Mouse (Mus musculus) embryonic facial prominence, embryonic 15.5 days (tissue): ENCODE data around the gene U2surp. TPM values are rescaled to one million over a fixed set of nuclear protein-coding genes. Genes with fewer than 3 reads are reported as not detected.

Source experiments
- ATAC-seq: fragments of 200-750 bp; cut with Nextera tagmentation; 2 replicates; pipeline ENCODE4 v1.8.0; 2017; ENCODE audit warnings: low read depth, moderate TSS enrichment; ENCODE audit not compliant: insufficient number of reproducible peaks, low FRiP score, low TSS enrichment
- H3K27ac ChIP-seq: fragments of 300-500 bp; sonication (generic); replicated peaks from 2 replicates; pipeline ENCODE4 v1.5.1; 2015; ENCODE audit warnings: mild to moderate bottlenecking, inconsistent platforms
- H3K27me3 ChIP-seq: fragments of 300-500 bp; sonication (generic); 2 replicates; pipeline ENCODE4 v1.6.1; 2015; ENCODE audit warnings: inconsistent platforms
- H3K36me3 ChIP-seq: fragments of 300-500 bp; sonication (generic); 2 replicates; pipeline ENCODE4 v1.6.1; 2015; ENCODE audit warnings: mild to moderate bottlenecking, inconsistent platforms
- H3K4me1 ChIP-seq: fragments of 300-500 bp; sonication (generic); 2 replicates; pipeline ENCODE4 v1.6.1; 2015; ENCODE audit warnings: inconsistent platforms
- H3K4me2 ChIP-seq: fragments of 300-500 bp; sonication (generic); replicated peaks from 2 replicates; pipeline ENCODE4 v1.6.1; 2015; ENCODE audit warnings: mild to moderate bottlenecking, inconsistent platforms
- H3K4me3 ChIP-seq: fragments of 300-500 bp; sonication (generic); replicated peaks from 2 replicates; pipeline ENCODE4 v1.5.1; 2015; ENCODE audit warnings: mild to moderate bottlenecking, inconsistent platforms
- H3K9ac ChIP-seq: fragments of 300-500 bp; sonication (generic); 2 replicates; pipeline ENCODE4 v1.6.1; 2015; ENCODE audit warnings: inconsistent platforms
- H3K9me3 ChIP-seq: fragments of 300-500 bp; sonication (generic); replicated peaks from 2 replicates; pipeline ENCODE4 v1.6.1; 2016; ENCODE audit warnings: inconsistent platforms
- WGBS: fragments of 180-500 bp; shearing (Covaris S2); methylation state at CpG from one replicate; pipeline ENCODE4 v1.1.7; 2015; 5-methylcytosine and 5-hydroxymethylcytosine counted together
- polyA plus RNA-seq: library from polyadenylated mRNA; unstranded; fragments of >200 nt; fragmentation: Nextera tagmentation; extraction: Ambion mirVana; gene quantifications from 2 replicates; pipeline ENCODE4 v1.2.1, GENCODE M21; 2015

U2surp gene
- polyA plus RNA-seq, 1 experiment from 2014 or later, result 132 TPM

DNA sequence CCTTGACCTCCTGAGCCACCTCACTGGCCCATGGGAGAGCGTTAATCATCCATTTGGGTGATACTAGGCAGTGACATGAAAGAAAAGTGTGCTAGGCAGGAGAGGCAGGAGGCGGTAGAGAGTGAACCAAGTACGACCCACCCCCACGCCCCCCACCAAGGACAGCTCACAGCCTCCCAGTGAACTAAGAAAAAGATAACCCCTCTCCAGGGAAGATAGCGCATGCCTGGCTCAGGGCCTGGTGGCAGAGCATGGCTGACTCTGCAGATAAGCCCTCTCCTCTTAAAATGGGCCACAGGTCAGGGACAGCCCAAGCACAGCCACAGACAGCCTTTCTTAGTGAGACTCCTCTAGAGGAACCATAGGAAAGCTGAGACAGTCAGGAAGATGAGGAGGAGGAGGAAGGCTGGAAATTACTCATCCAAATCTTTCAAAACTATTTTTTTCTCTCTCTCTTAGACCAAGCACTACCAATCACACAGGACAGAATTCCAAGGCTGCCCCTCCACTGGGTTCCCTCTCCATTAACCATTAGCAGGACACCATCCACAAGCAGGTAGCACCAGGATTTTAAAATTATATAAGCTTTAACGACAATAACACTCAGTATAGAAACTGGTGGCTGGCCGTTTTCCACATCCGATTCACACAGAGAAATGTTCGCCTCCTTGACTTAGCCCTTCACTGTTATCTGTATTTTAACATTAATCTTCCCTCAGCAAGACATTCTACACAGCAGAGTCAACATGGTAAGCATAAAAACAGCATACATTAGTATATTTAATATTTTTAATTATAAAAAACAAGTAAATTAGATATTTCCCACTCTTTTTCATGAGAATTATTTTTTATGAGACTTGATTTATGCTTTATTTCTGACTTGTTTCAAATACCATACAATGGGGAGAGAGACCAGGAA is 39.3 kb upstream of the U2surp start:
- 73% methylated on average over 9 of the region's 9 CpGs for WGBS
- H3K4me2 ChIP-seq, result no peak overlapping the region
- no peaks in the 10 kb centered on the region for H3K4me1 ChIP-seq
- no peak overlapping the region for H3K4me3 ChIP-seq
- peaks cover 9% of the 10 kb centered on the region for H3K27me3 ChIP-seq
- H3K9ac ChIP-seq, result no peak overlapping the region
- no peaks in the 10 kb centered on the region for H3K9me3 ChIP-seq
- H3K36me3 ChIP-seq, result no peaks in the 10 kb centered on the region
- no peak overlapping the region for H3K27ac ChIP-seq
- no peak for ATAC-seq

DNA sequence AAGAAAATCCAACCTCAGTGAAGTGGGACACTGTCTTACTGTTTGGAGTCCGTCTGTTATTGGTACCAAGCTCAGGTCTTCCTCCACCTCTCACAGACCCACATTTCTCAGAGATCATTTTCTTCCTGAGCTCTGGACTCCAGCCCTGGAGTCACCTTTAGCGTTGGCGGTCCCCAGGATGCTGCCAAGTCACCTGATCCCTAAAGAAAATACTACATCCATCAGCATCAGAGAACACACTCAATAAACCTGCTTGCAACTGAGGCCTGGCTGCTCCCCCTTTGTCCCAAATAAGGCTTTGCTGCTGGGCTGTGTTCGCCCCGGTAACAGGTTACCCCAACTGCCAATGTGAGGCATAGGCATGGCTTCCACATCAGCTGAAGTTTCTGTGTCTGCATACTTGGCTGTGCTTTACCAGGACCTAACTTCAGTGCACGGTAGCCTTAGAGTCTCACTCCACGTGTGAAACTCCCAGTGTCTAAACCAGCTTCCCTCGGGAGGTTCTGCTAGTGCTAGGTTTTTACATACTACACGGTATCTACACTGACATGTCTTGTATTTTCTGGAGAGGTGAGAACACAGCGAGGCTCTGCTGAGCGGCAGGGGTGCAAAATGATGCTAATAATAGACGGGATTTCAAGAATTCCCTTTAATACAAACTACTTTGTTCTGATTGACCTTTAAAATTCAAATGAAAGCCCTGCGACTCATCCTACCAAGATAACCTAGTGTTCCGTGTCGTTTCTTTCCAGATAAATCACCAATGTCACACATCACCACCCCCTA is 38.0 kb upstream of the U2surp start:
- no peak overlapping the region for H3K4me2 ChIP-seq
- no peak for ATAC-seq
- no peak overlapping the region for H3K4me3 ChIP-seq
- H3K9ac ChIP-seq, result no peak overlapping the region
- no peaks in the 10 kb centered on the region for H3K36me3 ChIP-seq
- WGBS, result 77% methylated on average over 15 of the region's 15 CpGs
- H3K27ac ChIP-seq, result no peak overlapping the region
- no peaks in the 10 kb centered on the region for H3K9me3 ChIP-seq
- no peaks in the 10 kb centered on the region; the same call in 1 of the 2 replicates for H3K27me3 ChIP-seq
- H3K4me1 ChIP-seq, result no peaks in the 10 kb centered on the region

DNA sequence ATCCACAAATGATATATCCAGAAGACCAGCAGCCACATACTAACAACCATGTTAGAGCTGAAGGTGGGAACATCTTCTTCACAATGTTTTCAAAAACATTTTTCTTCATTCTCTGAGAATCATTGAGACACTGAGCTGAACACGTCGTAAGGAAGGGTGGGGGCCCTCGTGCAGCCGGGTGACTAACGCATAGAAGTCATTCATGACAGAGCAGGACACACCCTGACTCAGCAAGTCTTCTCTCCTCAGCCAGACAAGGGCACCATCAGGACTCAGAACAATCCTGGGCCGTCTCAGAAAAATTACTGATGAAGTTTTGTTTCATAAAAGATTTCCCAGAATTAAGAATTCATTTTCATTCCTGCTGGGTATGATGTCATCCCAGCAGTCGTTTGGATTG is 34.9 kb upstream of the U2surp start:
- Histone ChIP-seq H3K36me3 (no peaks in the 10 kb centered on the region), H3K4me1 (no peaks in the 10 kb centered on the region), H3K9ac (no peak overlapping the region), H3K27ac (no peak overlapping the region), H3K9me3 (no peaks in the 10 kb centered on the region), H3K4me2 (no peak overlapping the region), H3K27me3 (no peaks in the 10 kb centered on the region), H3K4me3 (no peak overlapping the region)
- ATAC-seq, result no peak
- 43% methylated on average over 7 of the region's 7 CpGs for WGBS

DNA sequence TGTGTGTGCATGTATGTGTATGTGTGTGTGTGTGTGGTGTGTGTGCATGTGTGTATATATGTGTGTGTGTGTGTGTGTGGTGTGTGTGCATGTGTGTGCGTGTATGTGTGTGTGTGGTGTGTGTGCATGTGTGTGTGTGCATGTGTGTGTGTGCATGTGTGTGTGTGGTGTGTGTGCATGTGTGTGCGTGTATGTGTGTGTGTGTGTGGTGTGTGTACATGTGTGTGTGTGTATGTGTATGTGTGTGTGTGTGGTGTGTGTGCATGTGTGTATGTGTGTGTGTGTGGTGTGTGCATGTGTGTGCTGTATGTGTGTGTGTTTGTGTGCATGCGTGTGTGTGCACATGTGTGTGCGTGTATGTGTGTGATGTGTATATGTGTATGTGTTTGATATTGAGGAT is 32.8 kb upstream of the U2surp start:
- no peak overlapping the region for H3K27ac ChIP-seq
- H3K4me3 ChIP-seq, result no peak overlapping the region
- 91% methylated on average over 4 of the region's 4 CpGs for WGBS
- ATAC-seq, result no peak
- H3K4me1 ChIP-seq, result no peaks in the 10 kb centered on the region
- H3K4me2 ChIP-seq, result no peak overlapping the region
- H3K27me3 ChIP-seq, result no peaks in the 10 kb centered on the region
- no peaks in the 10 kb centered on the region for H3K36me3 ChIP-seq
- no peak overlapping the region for H3K9ac ChIP-seq
- H3K9me3 ChIP-seq, result no peaks in the 10 kb centered on the region

DNA sequence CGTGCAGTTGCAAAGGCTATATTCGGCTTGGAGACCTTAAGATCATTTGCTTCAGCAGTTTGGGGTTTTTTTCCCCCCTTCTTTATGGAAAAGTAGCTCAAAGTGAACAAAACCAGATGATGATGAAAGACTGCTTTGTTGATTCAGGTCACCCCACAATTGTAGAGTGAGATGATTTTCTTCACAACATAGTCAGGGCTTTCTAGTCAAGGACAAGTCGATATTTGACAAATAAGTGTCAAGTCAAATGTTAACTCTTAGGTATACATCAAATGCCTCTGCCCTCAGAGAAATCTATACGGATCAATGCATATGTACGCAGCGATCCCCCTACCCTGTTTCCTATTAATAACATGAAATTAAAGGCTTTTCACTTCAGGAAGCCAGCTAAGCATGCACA is 30.7 kb upstream of the U2surp start:
- Histone ChIP-seq H3K36me3 (no peaks in the 10 kb centered on the region), H3K4me3 (no peak overlapping the region), H3K9me3 (no peaks in the 10 kb centered on the region), H3K9ac (no peak overlapping the region), H3K27me3 (no peaks in the 10 kb centered on the region), H3K4me1 (no peaks in the 10 kb centered on the region), H3K27ac (no peak overlapping the region), H3K4me2 (no peak overlapping the region)
- whole genome bisulfite sequencing, result 61% methylated on average over 6 of the region's 6 CpGs
- no peak for ATAC-seq

DNA sequence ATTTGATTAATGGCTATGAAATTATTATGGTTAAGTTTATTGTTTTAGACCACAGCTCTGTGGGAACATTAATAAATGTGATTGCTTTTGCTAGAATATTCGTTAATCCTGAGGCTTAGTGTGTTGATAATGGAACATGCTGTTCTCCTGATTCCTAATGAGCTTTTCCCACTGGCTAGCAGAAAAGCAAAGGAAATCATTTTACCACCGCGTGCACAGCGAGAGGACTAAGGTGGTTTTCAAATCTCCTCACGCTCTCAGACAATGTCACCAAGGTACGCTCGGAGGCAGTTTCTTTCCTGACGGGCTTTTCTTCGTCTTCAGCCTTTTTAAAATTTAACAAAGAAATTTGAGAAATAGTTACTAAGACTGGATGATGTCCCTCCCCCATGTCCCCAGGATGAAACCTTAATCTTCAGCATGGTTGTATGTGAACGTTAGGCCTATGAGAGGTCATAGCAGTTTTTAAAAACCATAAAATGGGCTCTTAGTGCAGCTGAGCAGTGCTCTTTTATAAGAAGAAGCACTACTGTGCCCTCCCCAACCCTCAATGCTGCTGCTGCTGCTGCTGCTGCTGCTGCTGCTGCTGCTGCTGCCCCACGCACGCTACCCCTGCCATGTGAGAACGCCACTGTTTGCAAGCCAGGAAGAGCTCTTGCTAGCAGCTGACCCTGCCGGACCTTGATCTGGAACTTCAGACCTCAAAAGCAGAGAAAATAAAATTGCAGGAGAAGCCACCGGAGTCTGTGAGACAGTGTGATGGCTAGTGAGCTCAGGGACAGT is 30.0 kb upstream of the U2surp start:
- no peaks in the 10 kb centered on the region for H3K27me3 ChIP-seq
- H3K9ac ChIP-seq, result no peak overlapping the region
- no peak overlapping the region for H3K4me3 ChIP-seq
- no peak overlapping the region for H3K27ac ChIP-seq
- no peak overlapping the region for H3K4me2 ChIP-seq
- ATAC-seq, result no peak
- no peaks in the 10 kb centered on the region for H3K36me3 ChIP-seq
- no peaks in the 10 kb centered on the region for H3K4me1 ChIP-seq
- H3K9me3 ChIP-seq, result no peaks in the 10 kb centered on the region
- WGBS, result 71% methylated on average over 15 of the region's 15 CpGs

DNA sequence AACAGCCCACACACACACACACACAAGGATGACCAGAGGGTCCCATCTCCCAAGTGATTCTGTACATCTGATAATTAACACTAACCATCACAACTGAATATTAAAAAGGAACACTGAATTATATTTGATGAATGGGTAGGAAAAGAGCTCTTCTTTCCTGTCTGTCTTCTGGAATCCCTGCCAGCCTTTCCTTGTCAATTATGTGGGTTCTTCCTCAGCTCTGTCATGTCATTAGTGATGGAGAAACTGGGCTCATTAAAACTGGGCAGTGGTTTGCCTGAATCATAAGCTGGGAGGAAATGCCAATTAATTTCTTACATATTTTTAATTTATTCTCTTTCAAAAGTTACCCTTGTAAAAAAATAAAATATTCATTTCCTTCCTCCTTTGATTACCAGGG is 29.4 kb upstream of the U2surp start:
- Histone ChIP-seq H3K27me3 (no peaks in the 10 kb centered on the region), H3K9ac (no peak overlapping the region)
- no peak for ATAC-seq

DNA sequence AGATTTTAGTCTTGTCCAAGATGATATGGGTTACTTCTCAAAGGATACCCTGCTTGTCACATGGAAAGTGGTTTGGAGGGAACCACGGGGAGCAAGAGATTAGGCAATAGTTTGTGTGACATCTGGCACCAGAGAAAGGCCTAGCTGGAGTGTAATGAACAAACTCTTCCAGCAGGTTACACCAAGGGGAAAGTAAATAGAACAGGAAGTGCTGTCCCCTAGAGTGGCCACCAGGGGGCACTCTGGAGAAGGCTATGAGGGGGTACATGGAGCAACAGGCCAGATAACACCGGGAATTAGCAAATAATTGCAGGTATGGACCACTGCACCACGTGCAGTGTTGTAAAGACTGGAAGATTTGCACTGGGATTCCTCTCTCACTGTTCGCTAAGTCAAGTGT is 28.7 kb upstream of the U2surp start:
- Histone ChIP-seq H3K27me3 (no peaks in the 10 kb centered on the region), H3K9ac (no peak overlapping the region), H3K4me2 (no peak overlapping the region), H3K4me1 (no peaks in the 10 kb centered on the region), H3K4me3 (no peak overlapping the region), H3K9me3 (no peaks in the 10 kb centered on the region), H3K36me3 (no peaks in the 10 kb centered on the region), H3K27ac (no peak overlapping the region)
- WGBS, result 64% methylated on average over 4 of the region's 4 CpGs
- no peak for ATAC-seq

More for the DNA sequence above, 29.4 kb upstream of the U2surp start:
- no peaks in the 10 kb centered on the region for H3K9me3 ChIP-seq
- no peaks in the 10 kb centered on the region for H3K36me3 ChIP-seq
- H3K4me3 ChIP-seq, result no peak overlapping the region
- no peaks in the 10 kb centered on the region for H3K4me1 ChIP-seq
- no peak overlapping the region for H3K27ac ChIP-seq
- H3K4me2 ChIP-seq, result no peak overlapping the region

DNA sequence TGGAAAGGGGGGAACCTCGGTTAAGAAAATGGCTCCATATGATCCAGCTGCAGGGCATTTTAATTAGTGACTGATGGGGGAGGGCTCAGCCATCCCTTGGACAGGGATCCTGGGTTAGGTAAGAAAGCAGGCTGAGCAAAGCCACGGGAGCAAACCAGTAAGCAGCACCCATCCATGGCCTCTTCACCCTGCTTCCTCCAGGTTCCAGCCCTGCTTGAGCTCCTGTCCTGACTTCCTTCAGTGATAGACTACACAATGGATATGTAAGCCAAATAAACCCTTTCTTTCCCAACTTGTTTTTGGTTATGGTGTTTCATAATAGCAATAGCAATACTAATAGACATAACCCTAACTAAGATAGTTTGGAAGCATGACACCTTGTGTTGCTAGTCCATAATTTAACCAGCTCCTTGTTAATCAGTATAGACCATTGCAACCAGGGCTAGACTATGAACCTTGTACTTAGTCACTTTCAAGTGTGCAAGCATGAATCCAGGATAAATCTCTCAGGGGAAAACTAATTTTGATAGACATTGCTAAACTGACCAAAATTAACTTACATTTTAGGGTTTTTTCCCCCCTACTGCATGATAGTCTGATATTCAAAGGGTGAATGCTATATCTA is 27.5 kb upstream of the U2surp start:
- no peak overlapping the region for H3K9ac ChIP-seq
- 42% methylated on average over 2 of the region's 2 CpGs for WGBS
- no peaks in the 10 kb centered on the region for H3K36me3 ChIP-seq
- no peak overlapping the region for H3K4me3 ChIP-seq
- H3K27ac ChIP-seq, result no peak overlapping the region
- no peak overlapping the region for H3K4me2 ChIP-seq
- H3K4me1 ChIP-seq, result no peaks in the 10 kb centered on the region
- ATAC-seq, result no peak
- no peaks in the 10 kb centered on the region for H3K9me3 ChIP-seq
- no peaks in the 10 kb centered on the region for H3K27me3 ChIP-seq

DNA sequence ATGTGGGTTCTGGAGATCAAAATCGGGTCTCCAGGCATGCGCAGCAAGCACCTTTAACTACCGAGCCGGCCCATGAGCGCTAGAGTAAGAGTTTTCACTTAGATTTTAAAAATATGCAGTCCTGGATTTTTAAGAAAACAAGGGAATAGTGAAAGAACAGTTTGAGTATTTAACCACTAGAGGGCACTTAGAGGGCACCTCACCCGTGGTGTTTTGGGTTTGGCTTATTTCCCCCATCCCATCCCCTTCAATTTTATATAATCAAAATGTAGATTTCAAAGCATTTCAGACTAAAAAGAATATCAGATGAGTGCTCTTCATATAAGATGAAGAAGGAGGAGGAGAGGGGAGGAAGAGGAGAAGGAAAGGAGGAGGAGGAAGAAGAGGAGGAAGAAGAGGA is 22.0 kb upstream of the U2surp start:
- 33% methylated on average over 6 of the region's 6 CpGs for WGBS
- Histone ChIP-seq H3K4me1 (no peaks in the 10 kb centered on the region), H3K27me3 (no peaks in the 10 kb centered on the region), H3K9ac (no peak overlapping the region), H3K27ac (no peak overlapping the region), H3K4me2 (no peak overlapping the region), H3K9me3 (no peaks in the 10 kb centered on the region), H3K4me3 (no peak overlapping the region), H3K36me3 (no peaks in the 10 kb centered on the region)
- no peak for ATAC-seq

DNA sequence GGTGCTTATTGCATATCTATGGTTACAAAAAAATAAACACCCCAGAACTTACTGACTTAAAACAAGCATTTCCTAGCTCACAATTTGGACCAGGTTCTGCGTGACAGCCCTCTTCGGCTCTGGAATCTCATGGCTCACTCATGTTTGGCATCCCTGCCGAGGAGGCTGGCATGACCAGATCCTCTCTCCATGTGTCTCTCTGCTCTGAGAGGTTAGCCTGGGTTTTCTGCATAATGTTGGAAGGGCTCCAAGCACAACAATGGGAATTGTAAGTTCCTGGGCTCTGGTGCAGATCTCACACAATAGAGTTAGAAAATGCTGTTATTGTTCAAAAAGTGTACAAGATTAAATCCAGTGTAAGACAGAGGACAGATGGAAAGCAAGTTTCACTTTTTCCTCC is 19.3 kb upstream of the U2surp start:
- WGBS, result 54% methylated on average over 3 of the region's 3 CpGs

More for the DNA sequence above, 19.3 kb upstream of the U2surp start:
- no peak overlapping the region for H3K9ac ChIP-seq
- no peaks in the 10 kb centered on the region for H3K9me3 ChIP-seq
- no peak overlapping the region for H3K27ac ChIP-seq
- ATAC-seq, result no peak
- no peaks in the 10 kb centered on the region for H3K36me3 ChIP-seq
- H3K27me3 ChIP-seq, result no peaks in the 10 kb centered on the region
- H3K4me1 ChIP-seq, result no peaks in the 10 kb centered on the region
- no peak overlapping the region for H3K4me2 ChIP-seq
- H3K4me3 ChIP-seq, result no peak overlapping the region
